Mouse (Mus musculus): ENCODE data around the gene Atp6v1e1. TPM values are rescaled to one million over a fixed set of nuclear protein-coding genes. Genes with fewer than 3 reads are reported as not detected.

Gene Atp6v1e1
- total RNA-seq, 1 experiment = 126 TPM

DNA sequence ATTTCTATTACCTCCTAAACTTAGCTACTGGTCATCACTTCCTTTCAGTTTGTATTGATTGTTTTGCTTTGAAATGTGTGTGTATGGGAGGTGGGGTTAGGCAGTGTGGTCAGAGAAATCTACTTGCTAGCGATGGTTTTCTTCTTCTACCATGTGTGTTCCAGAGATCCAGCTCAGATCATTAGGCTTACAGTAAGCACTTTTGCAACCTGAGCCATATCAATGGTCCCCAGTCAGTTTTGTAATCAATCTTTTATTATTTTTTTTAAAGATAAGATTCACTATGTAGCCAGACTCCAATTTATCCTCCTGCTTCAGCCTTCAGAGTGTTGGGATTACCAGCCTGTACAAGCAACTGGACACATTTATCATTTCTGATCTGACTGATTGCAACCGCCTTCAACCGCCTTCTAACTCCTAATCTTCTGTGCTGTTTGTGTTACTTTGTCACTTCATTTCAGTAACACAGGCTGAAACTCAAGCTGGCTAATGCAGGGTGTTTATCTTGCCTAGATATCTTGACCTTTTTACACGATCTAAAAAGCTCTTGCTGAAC lies 12.3 kb upstream of the Atp6v1e1 start:
- Histone ChIP-seq H3K4me3 (ENCODE audit: insufficient read depth in 1 of 2, low read depth in 1 of 2, low read length in 2 of 2, poor library complexity in 1 of 2, severe bottlenecking in 1 of 2) (no peak overlapping the region), H3K36me3 (ENCODE audit: control insufficient read depth, insufficient read depth, low read length, poor library complexity, severe bottlenecking) (no peaks in the 10 kb centered on the region), H3K9ac (ENCODE audit: insufficient read depth, low read depth, low read length, poor library complexity, severe bottlenecking) (no peak overlapping the region), H3K27ac (ENCODE audit: insufficient read depth, low read depth, low read length, poor library complexity, severe bottlenecking) (no peak overlapping the region), H3K4me1 (ENCODE audit: control insufficient read depth in 2 of 2, insufficient read depth in 2 of 2, low read length in 2 of 2, poor library complexity in 1 of 2) (no peaks in the 10 kb centered on the region), H3K9me3 (ENCODE audit: control insufficient read depth, insufficient read depth, low read depth, low read length) (no peaks in the 10 kb centered on the region)
- no peak for DNase-seq (ENCODE audit: low read depth, low spot score)
- TF ChIP-seq MAFK (IDR thresholded peaks at IDR 0.05; ENCODE audit: insufficient read depth, low read depth, low read length) = no peak
- no peak for TF ChIP-seq ZC3H11A (IDR thresholded peaks at IDR 0.05; ENCODE audit: borderline replicate concordance, low read depth, low read length)
- TF ChIP-seq HCFC1 (IDR thresholded peaks at IDR 0.05; ENCODE audit: borderline replicate concordance, insufficient read depth, low read length) = no peak
- TF ChIP-seq ZNF384 (IDR thresholded peaks at IDR 0.05; ENCODE audit: low read depth, low read length) = no peak
- TF ChIP-seq CHD2 (IDR thresholded peaks at IDR 0.05; ENCODE audit: low read depth, low read length) = no peak
- in situ Hi-C loops (cut with MboI; ENCODE audit: low sequenced_read_pairs in 2 of 2, unreplicated experiment in 2 of 2) = no loop called here

DNA sequence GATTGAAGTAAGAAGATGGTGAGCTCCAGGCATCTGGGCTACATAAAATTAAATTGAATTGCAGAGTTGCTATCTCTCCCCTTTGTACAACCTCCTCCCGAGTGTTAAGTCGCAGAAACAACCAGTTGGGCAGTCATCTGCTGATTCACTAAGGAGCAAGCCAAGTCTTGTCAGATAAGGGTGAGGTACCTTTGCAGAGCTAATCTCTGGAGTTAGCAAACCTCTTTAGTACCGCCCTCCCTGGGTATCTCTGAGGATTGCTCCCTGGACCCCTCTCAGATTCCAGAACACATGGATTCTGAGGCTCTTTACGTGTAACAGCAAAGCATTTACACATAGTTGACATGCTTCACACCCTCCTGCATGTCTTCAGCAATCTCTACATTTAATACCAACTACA lies 9.5 kb upstream of the Atp6v1e1 start:
- TF ChIP-seq CHD2 (IDR thresholded peaks at IDR 0.05; ENCODE audit: low read depth, low read length) = no peak
- TF ChIP-seq MAFK (IDR thresholded peaks at IDR 0.05; ENCODE audit: insufficient read depth, low read depth, low read length) = no peak
- no peak for TF ChIP-seq HCFC1 (IDR thresholded peaks at IDR 0.05; ENCODE audit: borderline replicate concordance, insufficient read depth, low read length)
- no peak for TF ChIP-seq ZNF384 (IDR thresholded peaks at IDR 0.05; ENCODE audit: low read depth, low read length)
- no peak for TF ChIP-seq ZC3H11A (IDR thresholded peaks at IDR 0.05; ENCODE audit: borderline replicate concordance, low read depth, low read length)
- Histone ChIP-seq H3K4me3 (ENCODE audit: insufficient read depth in 1 of 2, low read depth in 1 of 2, low read length in 2 of 2, poor library complexity in 1 of 2, severe bottlenecking in 1 of 2) (no peak overlapping the region), H3K9me3 (ENCODE audit: control insufficient read depth, insufficient read depth, low read depth, low read length) (no peaks in the 10 kb centered on the region), H3K9ac (ENCODE audit: insufficient read depth, low read depth, low read length, poor library complexity, severe bottlenecking) (no peak overlapping the region), H3K27ac (ENCODE audit: insufficient read depth, low read depth, low read length, poor library complexity, severe bottlenecking) (no peak overlapping the region), H3K4me1 (ENCODE audit: control insufficient read depth in 2 of 2, insufficient read depth in 2 of 2, low read length in 2 of 2, poor library complexity in 1 of 2) (no peaks in the 10 kb centered on the region), H3K36me3 (ENCODE audit: control insufficient read depth, insufficient read depth, low read length, poor library complexity, severe bottlenecking) (no peaks in the 10 kb centered on the region)
- in situ Hi-C loops (cut with MboI; ENCODE audit: low sequenced_read_pairs in 2 of 2, unreplicated experiment in 2 of 2) = no loop called here
- DNase-seq (ENCODE audit: low read depth, low spot score) = no peak

DNA sequence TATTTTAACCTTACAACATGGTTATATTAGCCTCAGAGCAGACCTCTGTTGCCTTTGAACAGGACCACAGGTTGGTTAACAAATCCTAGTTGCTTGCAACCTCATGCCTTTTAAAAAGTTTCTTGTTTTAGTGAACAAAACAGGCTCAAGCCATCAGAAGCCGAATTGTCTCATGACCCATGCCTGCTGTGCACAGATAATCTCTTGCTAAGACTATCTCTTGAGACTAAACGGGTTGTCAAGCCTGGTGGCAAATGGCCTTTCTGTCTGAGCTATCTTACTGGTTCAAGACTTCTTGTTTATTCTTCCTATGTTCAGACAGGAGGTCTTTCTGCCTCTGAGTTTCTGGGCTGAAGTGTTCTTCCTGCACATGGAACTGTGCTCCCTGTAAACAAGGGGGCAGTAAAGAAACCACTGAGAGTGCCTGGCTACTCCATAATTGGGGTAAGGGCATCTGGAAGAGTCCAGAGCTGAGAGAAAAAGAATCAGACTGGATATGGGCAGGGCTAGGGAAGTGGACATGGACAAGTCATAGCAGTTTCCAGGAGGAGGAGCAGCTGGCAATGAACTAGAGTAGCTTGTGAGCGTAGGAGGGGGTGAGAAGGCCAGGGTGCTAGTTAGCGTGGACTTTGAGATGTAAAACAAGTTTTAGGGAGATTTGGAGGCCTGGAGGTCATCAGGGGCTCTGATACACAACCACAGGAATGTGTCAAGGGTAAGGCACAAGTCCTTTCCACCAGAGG lies 8.4 kb upstream of the Atp6v1e1 start:
- no peak overlapping the region for H3K9ac ChIP-seq (ENCODE audit: insufficient read depth, low read depth, low read length, poor library complexity, severe bottlenecking)
- H3K27ac ChIP-seq (ENCODE audit: insufficient read depth, low read depth, low read length, poor library complexity, severe bottlenecking) = no peak overlapping the region
- TF ChIP-seq CHD2 (IDR thresholded peaks at IDR 0.05; ENCODE audit: low read depth, low read length) (no peak), ZNF384 (IDR thresholded peaks at IDR 0.05; ENCODE audit: low read depth, low read length) (no peak), ZC3H11A (IDR thresholded peaks at IDR 0.05; ENCODE audit: borderline replicate concordance, low read depth, low read length) (no peak), HCFC1 (IDR thresholded peaks at IDR 0.05; ENCODE audit: borderline replicate concordance, insufficient read depth, low read length) (no peak), MAFK (IDR thresholded peaks at IDR 0.05; ENCODE audit: insufficient read depth, low read depth, low read length) (no peak)
- no peak for DNase-seq (ENCODE audit: low read depth, low spot score)
- H3K9me3 ChIP-seq (ENCODE audit: control insufficient read depth, insufficient read depth, low read depth, low read length) = no peaks in the 10 kb centered on the region
- H3K4me1 ChIP-seq (ENCODE audit: control insufficient read depth in 2 of 2, insufficient read depth in 2 of 2, low read length in 2 of 2, poor library complexity in 1 of 2) = no peaks in the 10 kb centered on the region
- no peaks in the 10 kb centered on the region for H3K36me3 ChIP-seq (ENCODE audit: control insufficient read depth, insufficient read depth, low read length, poor library complexity, severe bottlenecking)
- in situ Hi-C loops (cut with MboI; ENCODE audit: low sequenced_read_pairs in 2 of 2, unreplicated experiment in 2 of 2) = no loop called here
- no peak overlapping the region for H3K4me3 ChIP-seq (ENCODE audit: insufficient read depth in 1 of 2, low read depth in 1 of 2, low read length in 2 of 2, poor library complexity in 1 of 2, severe bottlenecking in 1 of 2)

DNA sequence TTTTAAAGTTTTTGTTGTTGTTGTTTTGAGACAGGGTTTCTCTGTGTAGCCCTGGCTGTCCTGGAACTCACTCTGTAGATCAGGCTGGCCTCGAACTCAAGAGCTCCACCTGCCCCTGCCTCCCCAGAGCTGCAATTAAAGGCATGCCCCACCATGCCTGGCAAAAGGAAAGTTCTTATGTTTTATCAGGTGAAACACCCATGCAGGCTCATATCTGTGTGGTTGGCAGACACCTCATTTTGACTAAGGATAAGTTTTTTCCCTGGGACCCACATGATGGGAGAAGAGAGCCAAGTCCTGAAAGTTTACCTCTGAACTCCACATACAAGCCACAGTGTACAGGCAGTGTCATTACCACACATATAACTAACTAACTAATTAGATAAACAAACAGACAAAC lies 7.5 kb upstream of the Atp6v1e1 start:
- H3K9me3 ChIP-seq (ENCODE audit: control insufficient read depth, insufficient read depth, low read depth, low read length) = no peaks in the 10 kb centered on the region
- in situ Hi-C loops (cut with MboI; ENCODE audit: low sequenced_read_pairs in 2 of 2, unreplicated experiment in 2 of 2) = no loop called here
- H3K9ac ChIP-seq (ENCODE audit: insufficient read depth, low read depth, low read length, poor library complexity, severe bottlenecking) = no peak overlapping the region
- no peak overlapping the region for H3K27ac ChIP-seq (ENCODE audit: insufficient read depth, low read depth, low read length, poor library complexity, severe bottlenecking)
- no peak for DNase-seq (ENCODE audit: low read depth, low spot score)
- no peak overlapping the region for H3K4me3 ChIP-seq (ENCODE audit: insufficient read depth in 1 of 2, low read depth in 1 of 2, low read length in 2 of 2, poor library complexity in 1 of 2, severe bottlenecking in 1 of 2)
- no peaks in the 10 kb centered on the region for H3K4me1 ChIP-seq (ENCODE audit: control insufficient read depth in 2 of 2, insufficient read depth in 2 of 2, low read length in 2 of 2, poor library complexity in 1 of 2)
- no peaks in the 10 kb centered on the region for H3K36me3 ChIP-seq (ENCODE audit: control insufficient read depth, insufficient read depth, low read length, poor library complexity, severe bottlenecking)
- TF ChIP-seq CHD2 (IDR thresholded peaks at IDR 0.05; ENCODE audit: low read depth, low read length) = no peak
- no peak for TF ChIP-seq ZC3H11A (IDR thresholded peaks at IDR 0.05; ENCODE audit: borderline replicate concordance, low read depth, low read length)
- TF ChIP-seq MAFK (IDR thresholded peaks at IDR 0.05; ENCODE audit: insufficient read depth, low read depth, low read length) = no peak
- no peak for TF ChIP-seq ZNF384 (IDR thresholded peaks at IDR 0.05; ENCODE audit: low read depth, low read length)
